ENCODE assay signal across 13 mouse cellular contexts in genomic region chr5:12634227-12634980, GRCm38 (mm10).
DNase-seq lines count a peak whose midpoint lies in the region; ATAC-seq and TF ChIP-seq lines count a peak whose summit lies in the region.
"Had no signal": no experiment of that assay in that cellular context is flagged by ENCODE, and none has a peak within 500 bp of the region (broad histone marks: within the 10 kb centered on the region; RNA-seq: fewer than 3 reads in every experiment).

No protein-coding gene starts in this region.

- no peaks in the 10 kb centered on the region for H3K9me3 ChIP-seq in kidney, embryonic 14.5 days (ENCODE audit: control insufficient read depth, low read length)
- no peaks in the 10 kb centered on the region for H3K9me3 ChIP-seq in hindbrain, postnatal 0 days (ENCODE audit: low read length)
- H3K9me3 ChIP-seq in neural tube, embryonic 13.5 days = no peaks in the 10 kb centered on the region
- H3K9me3 ChIP-seq in intestine, postnatal 0 days (ENCODE audit: control insufficient read depth) = no peaks in the 10 kb centered on the region

- no peak overlapping the region for H3K4me3 ChIP-seq in kidney, embryonic 14.5 days (ENCODE audit: low read length)
- no peak overlapping the region for H3K4me3 ChIP-seq in hindbrain, postnatal 0 days (ENCODE audit: low read length)
- no peak overlapping the region for H3K4me3 ChIP-seq in neural tube, embryonic 13.5 days
- no peak overlapping the region for H3K4me3 ChIP-seq in intestine, postnatal 0 days (ENCODE audit: low read depth, low read length)
- H3K4me3 ChIP-seq: erythroblast, embryonic 14.5 days had no signal

- 19% methylated on average over 8 of the region's 8 CpGs for WGBS in kidney, embryonic 14.5 days
- 15% methylated on average over 8 of the region's 8 CpGs for WGBS in hindbrain, postnatal 0 days
- 11% methylated on average over 8 of the region's 8 CpGs for WGBS in neural tube, embryonic 13.5 days
- 62% methylated on average over 8 of the region's 8 CpGs for WGBS in intestine, postnatal 0 days

- H3K4me1 ChIP-seq in kidney, embryonic 14.5 days (ENCODE audit: control insufficient read depth, insufficient read depth, low read length) = no peaks in the 10 kb centered on the region
- no peaks in the 10 kb centered on the region for H3K4me1 ChIP-seq in hindbrain, postnatal 0 days (ENCODE audit: insufficient read depth, low read length)
- H3K4me1 ChIP-seq in neural tube, embryonic 13.5 days (replicated peaks) = peaks cover 10% of the 10 kb centered on the region
- no peaks in the 10 kb centered on the region for H3K4me1 ChIP-seq in intestine, postnatal 0 days (replicated peaks; ENCODE audit: control insufficient read depth, insufficient read depth, low read length)

- TF ChIP-seq CTCF in hindbrain, postnatal 0 days (IDR thresholded peaks at IDR 0.05; ENCODE audit: low read depth) = no peak
- no peak for TF ChIP-seq CTCF in intestine, postnatal 0 days (IDR thresholded peaks at IDR 0.05; ENCODE audit: low read depth)

- H3K9ac ChIP-seq in kidney, embryonic 14.5 days (ENCODE audit: low read depth, low read length) = no peak overlapping the region
- no peak overlapping the region for H3K9ac ChIP-seq in hindbrain, postnatal 0 days (replicated peaks; ENCODE audit: low read length)
- no peak overlapping the region for H3K9ac ChIP-seq in neural tube, embryonic 13.5 days
- H3K9ac ChIP-seq in intestine, postnatal 0 days (ENCODE audit: low read depth, low read length) = no peak overlapping the region

- no peaks in the 10 kb centered on the region for H3K36me3 ChIP-seq in kidney, embryonic 14.5 days (ENCODE audit: control insufficient read depth, insufficient read depth, low read length)
- H3K36me3 ChIP-seq in hindbrain, postnatal 0 days (ENCODE audit: insufficient read depth, low read length) = no peaks in the 10 kb centered on the region
- H3K36me3 ChIP-seq in neural tube, embryonic 13.5 days = no peaks in the 10 kb centered on the region
- no peaks in the 10 kb centered on the region for H3K36me3 ChIP-seq in intestine, postnatal 0 days (ENCODE audit: control insufficient read depth, insufficient read depth)

- H3K27me3 ChIP-seq in kidney, embryonic 14.5 days (ENCODE audit: control insufficient read depth, insufficient read depth, low read length) = no peaks in the 10 kb centered on the region
- no peaks in the 10 kb centered on the region for H3K27me3 ChIP-seq in hindbrain, postnatal 0 days (ENCODE audit: insufficient read depth, low read length)
- H3K27me3 ChIP-seq in neural tube, embryonic 13.5 days = no peaks in the 10 kb centered on the region
- H3K27me3 ChIP-seq in intestine, postnatal 0 days (replicated peaks; ENCODE audit: control insufficient read depth, insufficient read depth, low read length) = no peaks in the 10 kb centered on the region

- H3K4me2 ChIP-seq in kidney, embryonic 14.5 days (replicated peaks; ENCODE audit: low read depth, low read length) = no peak overlapping the region; the same call in 1 of the 2 replicates
- no peak overlapping the region for H3K4me2 ChIP-seq in hindbrain, postnatal 0 days (ENCODE audit: low read depth, low read length)
- H3K4me2 ChIP-seq in neural tube, embryonic 13.5 days = 0 out of 2 replicates have a peak overlapping the region, but pooled peaks have one; percentile 11
- no peak overlapping the region for H3K4me2 ChIP-seq in intestine, postnatal 0 days (replicated peaks; ENCODE audit: low read depth)

- DNase-seq in kidney, postnatal 36 days = no peak
- DNase-seq in embryo, embryonic 10.5 days (ENCODE audit: low spot score) = peak; percentile 60
- DNase-seq in hindbrain, postnatal 0 days (ENCODE audit: low spot score) = peak; percentile 21
- no peak for DNase-seq in adrenal gland, adult 2 months
- DNase-seq: liver; lung, postnatal 10 days; thymus, adult 2 months had no signal

- peak; percentile 83 for ATAC-seq in kidney, embryonic 14.5 days (ENCODE audit: low FRiP score, low TSS enrichment)
- ATAC-seq in hindbrain, postnatal 0 days = no peak
- no peak for ATAC-seq in neural tube, embryonic 13.5 days (ENCODE audit: low read depth)
- ATAC-seq in intestine, postnatal 0 days = no peak
- no peak for ATAC-seq in CD4-positive, CD25-positive, alpha-beta regulatory T cell, adult 4 months
- ATAC-seq: intestine, embryonic 16.5 days had no signal

- H3K27ac ChIP-seq in kidney, embryonic 14.5 days (ENCODE audit: low read depth, low read length) = no peak overlapping the region
- H3K27ac ChIP-seq in hindbrain, postnatal 0 days = no peak overlapping the region
- H3K27ac ChIP-seq in neural tube, embryonic 13.5 days (replicated peaks) = no peak overlapping the region
- no peak overlapping the region for H3K27ac ChIP-seq in intestine, postnatal 0 days (ENCODE audit: low read depth, low read length)

Comparison
In these comparisons a context has a peak if more than half of its experiments do, and no peak if none do; other contexts are left out.
1. DNase-seq: peak in embryo, embryonic 10.5 days (single experiment) and hindbrain, postnatal 0 days (single experiment); none in kidney, postnatal 36 days (0 of 2) and adrenal gland, adult 2 months (single experiment).